Mouse (Mus musculus): Measurements from ENCODE around the gene Tuba1c. TPM values are rescaled to one million over a fixed set of nuclear protein-coding genes. Genes with fewer than 3 reads are reported as not detected.

The Tuba1c gene
- polyA plus RNA-seq, 1 experiment from 2014 or later = 146 TPM

DNA sequence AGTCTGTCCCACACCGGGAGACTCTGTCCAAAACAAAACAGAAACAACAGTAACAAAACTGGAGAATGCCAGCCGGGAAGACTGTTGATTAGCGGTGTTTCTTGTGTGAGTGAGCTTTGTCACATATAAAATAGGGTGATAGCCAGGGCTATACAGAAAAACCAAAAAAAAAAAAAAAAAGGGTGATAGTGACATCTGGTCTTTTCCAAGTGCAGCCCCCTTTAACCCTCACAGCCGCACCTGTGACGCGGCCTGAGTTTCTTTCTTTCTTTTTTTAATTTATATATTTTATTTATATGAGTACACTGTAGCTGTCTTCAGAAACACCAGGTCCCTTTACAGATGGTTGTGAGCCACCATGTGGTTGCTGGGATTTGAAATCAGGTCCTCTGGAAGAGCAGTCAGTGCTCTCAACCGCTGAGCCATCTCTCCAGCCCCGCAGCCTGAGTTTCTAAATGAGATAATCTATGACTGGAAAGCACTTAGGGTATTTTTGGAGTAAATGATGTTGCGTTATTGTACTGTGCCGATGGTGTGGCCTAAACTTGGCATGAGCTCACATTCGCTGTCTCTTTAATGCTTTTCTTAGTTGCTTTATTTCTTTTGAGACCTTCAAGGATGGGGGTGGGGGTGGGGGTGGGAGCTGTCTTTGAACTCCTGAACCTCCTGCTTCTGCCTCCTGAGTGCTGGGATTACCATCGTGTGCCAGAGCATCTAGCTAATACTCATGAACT, 43.5 kb upstream of the Tuba1c start:
- H3K4me3 ChIP-seq (ENCODE audit: control insufficient read depth in 1 of 2, insufficient read depth in 1 of 2, low read depth in 1 of 2, low read length in 2 of 2) = peak overlapping the region; percentile 49 to 68
- whole genome bisulfite sequencing = 23% methylated on average over 12 of the region's 12 CpGs
- H3K4me1 ChIP-seq (ENCODE audit: control insufficient read depth in 2 of 2, insufficient read depth in 2 of 2, low read length in 2 of 2) = peaks cover 24 to 53% of the 10 kb centered on the region in 2 experiments
- no peak for ATAC-seq (ENCODE audit: insufficient number of reproducible peaks, insufficient read depth, low FRiP score, low read depth)
- H3K4me2 ChIP-seq (ENCODE audit: low read length) = peak overlapping the region; percentile 62
- no peaks in the 10 kb centered on the region for H3K9me3 ChIP-seq (ENCODE audit: control insufficient read depth, low read length)
- no peaks in the 10 kb centered on the region for H3K27me3 ChIP-seq (ENCODE audit: control insufficient read depth, insufficient read depth, low read length)
- H3K36me3 ChIP-seq (ENCODE audit: control insufficient read depth, insufficient read depth, low read length) = no peaks in the 10 kb centered on the region
- H3K9ac ChIP-seq (ENCODE audit: low read length) = peak overlapping the region; percentile 77
- peak overlapping the region; percentile 96 to 99 for H3K27ac ChIP-seq (replicated peaks in 1 of 2; ENCODE audit: control insufficient read depth in 1 of 2, insufficient read depth in 1 of 2, low read depth in 2 of 2, low read length in 2 of 2)

GRCm38 (mm10) chr15:98987077-98987630, 42.5 kb upstream of the Tuba1c start:
- no peaks in the 10 kb centered on the region for H3K9me3 ChIP-seq (ENCODE audit: control insufficient read depth, low read length)
- WGBS = 22% methylated on average over 7 of the region's 7 CpGs
- peaks cover 26 to 58% of the 10 kb centered on the region in 2 experiments for H3K4me1 ChIP-seq (ENCODE audit: control insufficient read depth in 2 of 2, insufficient read depth in 2 of 2, low read length in 2 of 2)
- H3K27me3 ChIP-seq (ENCODE audit: control insufficient read depth, insufficient read depth, low read length) = no peaks in the 10 kb centered on the region
- no peak for ATAC-seq (ENCODE audit: insufficient number of reproducible peaks, insufficient read depth, low FRiP score, low read depth)
- H3K27ac ChIP-seq (replicated peaks in 1 of 2; ENCODE audit: control insufficient read depth in 1 of 2, insufficient read depth in 1 of 2, low read depth in 2 of 2, low read length in 2 of 2) = peak overlapping the region; percentile 95 to 96
- H3K4me3 ChIP-seq (ENCODE audit: control insufficient read depth in 1 of 2, insufficient read depth in 1 of 2, low read depth in 1 of 2, low read length in 2 of 2) = no peak overlapping the region
- peak overlapping the region; percentile 42 for H3K9ac ChIP-seq (ENCODE audit: low read length)
- H3K36me3 ChIP-seq (ENCODE audit: control insufficient read depth, insufficient read depth, low read length) = no peaks in the 10 kb centered on the region
- H3K4me2 ChIP-seq (ENCODE audit: low read length) = 0 out of 2 replicates have a peak overlapping the region, but pooled peaks have one; percentile 6

DNA sequence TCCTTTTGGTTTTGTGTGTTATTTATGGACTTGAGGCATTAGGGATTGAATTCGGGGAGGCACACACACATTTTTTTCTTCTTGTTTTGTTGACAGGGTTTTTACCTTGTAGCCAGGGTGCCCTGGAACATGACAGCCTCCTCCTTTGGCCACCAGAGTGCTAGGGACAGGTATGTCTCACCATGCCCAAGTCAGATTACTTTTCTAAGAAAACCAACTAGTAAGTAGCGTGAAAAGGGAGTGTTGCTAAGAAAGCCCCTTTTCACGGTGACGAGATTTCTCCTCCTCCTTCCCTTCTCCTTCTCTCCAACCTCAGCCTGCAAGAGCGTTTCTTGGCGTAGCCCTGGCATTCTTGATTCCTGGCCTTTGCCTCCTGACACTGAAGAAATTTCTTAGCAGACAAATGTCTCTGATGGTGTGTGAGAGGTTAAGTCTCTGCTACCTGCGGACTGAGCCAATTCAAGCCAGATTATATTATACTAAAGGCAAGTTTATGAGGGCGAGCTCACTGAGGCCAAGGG, 42.0 kb upstream of the Tuba1c start:
- Histone ChIP-seq H3K9me3 (ENCODE audit: control insufficient read depth, low read length) (no peaks in the 10 kb centered on the region), H3K27ac (replicated peaks in 1 of 2; ENCODE audit: control insufficient read depth in 1 of 2, insufficient read depth in 1 of 2, low read depth in 2 of 2, low read length in 2 of 2) (peak overlapping the region; percentile 95 to 96), H3K9ac (ENCODE audit: low read length) (peak overlapping the region; percentile 42; the same call in 1 of the 2 replicates), H3K27me3 (ENCODE audit: control insufficient read depth, insufficient read depth, low read length) (no peaks in the 10 kb centered on the region), H3K4me2 (ENCODE audit: low read length) (0 out of 2 replicates have a peak overlapping the region, but pooled peaks have one; percentile 6), H3K36me3 (ENCODE audit: control insufficient read depth, insufficient read depth, low read length) (no peaks in the 10 kb centered on the region), H3K4me1 (ENCODE audit: control insufficient read depth in 2 of 2, insufficient read depth in 2 of 2, low read length in 2 of 2) (peaks cover 28 to 61% of the 10 kb centered on the region in 2 experiments), H3K4me3 (ENCODE audit: control insufficient read depth in 1 of 2, insufficient read depth in 1 of 2, low read depth in 1 of 2, low read length in 2 of 2) (no peak overlapping the region)
- ATAC-seq (ENCODE audit: insufficient number of reproducible peaks, insufficient read depth, low FRiP score, low read depth) = no peak
- WGBS = 46% methylated on average over 8 of the region's 8 CpGs

GRCm38 (mm10) chr15:98988787-98989186, 40.9 kb upstream of the Tuba1c start:
- Histone ChIP-seq H3K4me1 (ENCODE audit: control insufficient read depth in 2 of 2, insufficient read depth in 2 of 2, low read length in 2 of 2) (peaks cover 26 to 66% of the 10 kb centered on the region in 2 experiments), H3K27me3 (ENCODE audit: control insufficient read depth, insufficient read depth, low read length) (no peaks in the 10 kb centered on the region), H3K9ac (ENCODE audit: low read length) (no peak overlapping the region), H3K4me2 (ENCODE audit: low read length) (no peak overlapping the region), H3K27ac (replicated peaks in 1 of 2; ENCODE audit: control insufficient read depth in 1 of 2, insufficient read depth in 1 of 2, low read depth in 2 of 2, low read length in 2 of 2) (no peak overlapping the region), H3K4me3 (ENCODE audit: control insufficient read depth in 1 of 2, insufficient read depth in 1 of 2, low read depth in 1 of 2, low read length in 2 of 2) (no peak overlapping the region), H3K9me3 (ENCODE audit: control insufficient read depth, low read length) (no peaks in the 10 kb centered on the region), H3K36me3 (ENCODE audit: control insufficient read depth, insufficient read depth, low read length) (no peaks in the 10 kb centered on the region)
- ATAC-seq (ENCODE audit: insufficient number of reproducible peaks, insufficient read depth, low FRiP score, low read depth) = no peak
- WGBS = 78% methylated on average over 3 of the region's 3 CpGs

GRCm38 (mm10) chr15:98989701-98990430, 39.8 kb upstream of the Tuba1c start:
- Histone ChIP-seq H3K4me1 (ENCODE audit: control insufficient read depth in 2 of 2, insufficient read depth in 2 of 2, low read length in 2 of 2) (peaks cover 26 to 57% of the 10 kb centered on the region in 2 experiments), H3K4me2 (ENCODE audit: low read length) (no peak overlapping the region), H3K27ac (replicated peaks in 1 of 2; ENCODE audit: control insufficient read depth in 1 of 2, insufficient read depth in 1 of 2, low read depth in 2 of 2, low read length in 2 of 2) (no peak overlapping the region), H3K9me3 (ENCODE audit: control insufficient read depth, low read length) (no peaks in the 10 kb centered on the region), H3K36me3 (ENCODE audit: control insufficient read depth, insufficient read depth, low read length) (no peaks in the 10 kb centered on the region), H3K9ac (ENCODE audit: low read length) (no peak overlapping the region), H3K4me3 (ENCODE audit: control insufficient read depth in 1 of 2, insufficient read depth in 1 of 2, low read depth in 1 of 2, low read length in 2 of 2) (no peak overlapping the region), H3K27me3 (ENCODE audit: control insufficient read depth, insufficient read depth, low read length) (no peaks in the 10 kb centered on the region)
- 40% methylated on average over 11 of the region's 12 CpGs for WGBS
- ATAC-seq (ENCODE audit: insufficient number of reproducible peaks, insufficient read depth, low FRiP score, low read depth) = no peak

DNA sequence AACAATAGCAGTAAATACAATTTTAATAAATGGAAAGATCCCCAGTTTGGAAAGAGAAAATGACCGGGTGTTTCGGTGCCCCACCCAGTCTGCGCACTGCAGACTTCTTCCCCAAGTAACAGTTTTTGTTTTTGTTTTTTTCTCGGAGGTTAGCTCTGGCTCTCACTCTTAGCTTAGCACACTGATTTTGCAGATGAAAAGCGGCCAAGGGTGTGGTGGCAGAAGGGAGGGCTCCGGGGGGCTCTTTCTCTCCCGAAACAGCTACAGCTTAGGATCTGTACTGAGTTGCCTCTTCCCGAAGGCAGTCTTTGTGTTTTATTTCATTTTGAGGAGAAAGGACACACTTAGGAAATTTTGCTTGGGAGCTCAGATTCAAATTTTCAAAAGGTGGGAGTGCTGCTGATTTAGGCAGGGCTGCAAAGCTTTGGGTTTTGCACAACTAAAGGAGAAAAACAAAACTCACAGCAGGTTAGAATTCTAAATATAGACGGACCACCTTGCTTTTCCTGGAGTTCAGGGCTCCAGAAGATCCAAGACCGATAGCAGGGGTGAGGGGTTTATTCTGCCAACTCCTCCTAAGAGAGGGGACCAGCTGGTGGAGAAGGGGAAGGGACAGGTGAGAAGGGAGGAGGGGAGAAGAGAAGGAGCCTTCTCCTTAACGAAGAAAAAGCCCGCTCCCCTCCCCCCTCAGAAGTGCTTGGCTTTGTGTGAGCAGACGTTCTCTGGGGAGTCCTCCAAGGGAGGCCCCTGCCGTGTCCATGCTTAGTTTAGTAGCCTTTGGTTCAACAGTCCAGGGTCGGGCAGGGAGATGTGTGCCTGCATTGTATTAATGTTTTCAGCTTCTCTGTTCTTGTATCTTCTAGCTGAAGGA, 38.8 kb upstream of the Tuba1c start:
- Histone ChIP-seq H3K27ac (replicated peaks in 1 of 2; ENCODE audit: control insufficient read depth in 1 of 2, insufficient read depth in 1 of 2, low read depth in 2 of 2, low read length in 2 of 2) (peak overlapping the region in 1 of 2 experiments; percentile 53; a peak in 2 of 4 replicates), H3K9ac (ENCODE audit: low read length) (peak overlapping the region; percentile 63), H3K36me3 (ENCODE audit: control insufficient read depth, insufficient read depth, low read length) (no peaks in the 10 kb centered on the region), H3K9me3 (ENCODE audit: control insufficient read depth, low read length) (no peaks in the 10 kb centered on the region), H3K4me2 (ENCODE audit: low read length) (peak overlapping the region; percentile 44), H3K4me3 (ENCODE audit: control insufficient read depth in 1 of 2, insufficient read depth in 1 of 2, low read depth in 1 of 2, low read length in 2 of 2) (no peak overlapping the region), H3K4me1 (ENCODE audit: control insufficient read depth in 2 of 2, insufficient read depth in 2 of 2, low read length in 2 of 2) (peaks cover 27 to 55% of the 10 kb centered on the region in 2 experiments), H3K27me3 (ENCODE audit: control insufficient read depth, insufficient read depth, low read length) (no peaks in the 10 kb centered on the region)
- no peak for ATAC-seq (ENCODE audit: insufficient number of reproducible peaks, insufficient read depth, low FRiP score, low read depth)
- WGBS = 24% methylated on average over 15 of the region's 15 CpGs
